Mouse (Mus musculus) heart, postnatal 14 days (tissue): Measurements from ENCODE around the gene Lrrc57. TPM values are rescaled to one million over a fixed set of nuclear protein-coding genes. Genes with fewer than 3 reads are reported as not detected.

Experiments used
- DNase-seq, 2 experiments: peaks; one replicate each; pipeline ENCODE4 v3.0.0; 2021 to 2022
- intact Hi-C: fragments of 180-260 bp; cut with DNase I; formaldehyde crosslinking; loops from one replicate; pipeline ENCODE4 v1.15.1; 2025
- total RNA-seq, 2 experiments: library from RNA; stranded (reverse); gene quantifications; 2 replicates each; pipeline ENCODE4 v1.2.3; 2021

The Lrrc57 gene
- total RNA-seq, 2 experiments from 2014 or later: 13.3 to 13.6 TPM

GRCm38 (mm10) chr2:120558813-120559212 lies 50.5 kb downstream of the Lrrc57 start:
- DNase-seq: no peak
- intact Hi-C loops: no loop called here

GRCm38 (mm10) chr2:120556868-120557267 lies 52.5 kb downstream of the Lrrc57 start:
- intact Hi-C loops: no loop called here
- no peak for DNase-seq

Other genes starting within 250 kb of the Lrrc57 start
- 10 to 100 TPM; 23.4 to 23.5 TPM for gene Ganc, start 205.6 kb downstream of the Lrrc57 start, total RNA-seq
- gene Tmem87a, start 205.4 kb downstream of the Lrrc57 start, total RNA-seq: 10 to 100 TPM; 19.1 to 19.7 TPM
- 1 to 10 TPM; 2.0 to 2.9 TPM for gene Capn3, start 153.5 kb downstream of the Lrrc57 start, total RNA-seq
- 100 to 1,000 TPM; 266 to 269 TPM for gene Zfp106, start 45.7 kb downstream of the Lrrc57 start, total RNA-seq
- gene Snap23, start 41.8 kb downstream of the Lrrc57 start, total RNA-seq: 10 to 100 TPM; 46.2 to 50.4 TPM
- gene Haus2, start 137 bp downstream of the Lrrc57 start, total RNA-seq: 10 to 100 TPM in 1 of 2 experiments, 1 to 10 TPM in 1; 9.2 to 10.8 TPM
- gene Stard9, start 19.6 kb upstream of the Lrrc57 start, total RNA-seq: 10 to 100 TPM; 16.1 to 17.9 TPM
- gene Cdan1, start 240.6 kb upstream of the Lrrc57 start, total RNA-seq: 10 to 100 TPM; 15.7 to 17.1 TPM
- 10 to 100 TPM; 12.0 to 14.3 TPM for gene Ttbk2, start 241.1 kb upstream of the Lrrc57 start, total RNA-seq